Mouse (Mus musculus): ENCODE data around the gene Ociad1. TPM values are rescaled to one million over a fixed set of nuclear protein-coding genes. Genes with fewer than 3 reads are reported as not detected.

Gene Ociad1
- polyA plus RNA-seq, 1 experiment: 75.6 TPM

DNA sequence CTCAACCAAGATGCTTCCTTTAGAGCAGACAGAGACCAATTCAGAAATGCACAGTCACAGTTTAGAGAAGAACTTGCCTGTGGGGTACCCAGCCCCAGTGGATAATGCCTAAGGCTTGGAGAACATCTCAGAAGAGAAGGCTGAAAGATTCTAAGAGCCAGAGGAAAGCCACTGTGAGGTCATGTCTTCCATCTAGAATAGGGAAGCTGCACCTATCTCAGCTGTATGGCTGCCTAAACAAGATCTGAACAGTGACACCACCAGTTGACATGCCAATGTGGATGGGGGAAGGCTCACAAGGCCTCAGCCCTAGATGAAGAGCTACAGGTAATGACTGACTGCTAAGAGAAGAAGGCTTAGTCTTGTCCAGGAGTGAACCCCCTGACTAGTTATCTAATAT is 8.5 kb upstream of the Ociad1 start:
- no peak for DNase-seq
- TF ChIP-seq POLR2A (IDR thresholded peaks at IDR 0.05; ENCODE audit: low read depth, low read length) (no peak), CTCF (conservative IDR thresholded peaks at IDR 0.05; ENCODE audit: insufficient read depth, insufficient read length, low read depth, low read length) (no peak)
- no peak overlapping the region for H3K4me3 ChIP-seq (ENCODE audit: insufficient read depth, low read depth, low read length)
- H3K27me3 ChIP-seq (replicated peaks; ENCODE audit: control insufficient read depth, insufficient read depth, low read length): no peaks in the 10 kb centered on the region
- no peaks in the 10 kb centered on the region for H3K36me3 ChIP-seq (ENCODE audit: control insufficient read depth, insufficient read depth, low read length)
- no peak overlapping the region for H3K27ac ChIP-seq (ENCODE audit: insufficient read depth, low read depth, low read length)
- H3K4me1 ChIP-seq (ENCODE audit: control insufficient read depth, insufficient read depth, low read length): 0 out of 2 replicates have a peak, but pooled peaks cover 3% of the 10 kb centered on the region

DNA sequence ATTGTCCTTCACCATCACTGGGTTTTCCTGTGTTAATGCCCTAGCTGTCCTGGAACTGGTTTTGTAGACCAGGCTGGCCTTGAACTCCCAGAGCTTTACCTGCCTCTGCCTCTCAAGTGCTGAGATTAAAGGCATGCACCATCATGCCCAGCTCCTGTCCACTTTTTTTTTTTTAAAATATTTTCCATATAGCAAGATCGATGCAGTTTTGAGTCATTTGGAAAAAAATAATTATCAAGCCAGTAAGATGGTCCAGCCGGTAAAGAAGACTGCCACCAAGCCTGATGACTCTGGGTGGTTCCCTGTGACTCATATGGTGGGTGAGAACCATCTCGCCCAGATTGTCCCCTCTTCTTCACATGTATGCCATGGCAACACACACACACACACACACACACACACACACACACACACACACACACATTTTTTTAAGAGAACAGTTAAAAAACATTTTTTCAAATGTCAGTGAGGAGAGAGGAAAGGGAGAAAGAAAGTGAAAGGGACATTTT is 7.1 kb upstream of the Ociad1 start:
- Histone ChIP-seq H3K27me3 (replicated peaks; ENCODE audit: control insufficient read depth, insufficient read depth, low read length) (no peaks in the 10 kb centered on the region), H3K36me3 (ENCODE audit: control insufficient read depth, insufficient read depth, low read length) (no peaks in the 10 kb centered on the region), H3K4me3 (ENCODE audit: insufficient read depth, low read depth, low read length) (no peak overlapping the region), H3K27ac (ENCODE audit: insufficient read depth, low read depth, low read length) (no peak overlapping the region), H3K4me1 (ENCODE audit: control insufficient read depth, insufficient read depth, low read length) (no peaks in the 10 kb centered on the region)
- DNase-seq: no peak
- 90% methylated on average over 3 of the region's 3 CpGs for WGBS
- TF ChIP-seq POLR2A (IDR thresholded peaks at IDR 0.05; ENCODE audit: low read depth, low read length): no peak
- no peak for TF ChIP-seq CTCF (conservative IDR thresholded peaks at IDR 0.05; ENCODE audit: insufficient read depth, insufficient read length, low read depth, low read length)

DNA sequence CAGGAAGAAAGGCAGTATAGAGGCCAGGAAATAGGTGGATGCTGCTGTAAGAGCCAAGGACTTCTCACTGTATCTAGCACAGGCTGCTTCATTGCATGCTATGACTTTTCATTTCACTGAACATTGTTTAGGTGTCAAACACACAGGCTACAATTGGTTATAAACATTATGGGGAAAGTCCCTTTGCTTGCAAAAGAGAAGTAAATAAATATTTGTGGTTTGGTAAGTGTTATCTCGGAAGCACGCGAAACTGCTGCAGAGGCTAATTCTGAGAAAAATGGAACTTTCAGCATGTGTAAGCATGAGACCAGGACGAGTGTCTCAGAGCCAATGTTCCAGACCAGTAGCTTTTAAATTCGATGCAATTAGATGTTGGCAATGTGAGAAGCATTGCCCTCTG is 6.0 kb upstream of the Ociad1 start:
- TF ChIP-seq CTCF (conservative IDR thresholded peaks at IDR 0.05; ENCODE audit: insufficient read depth, insufficient read length, low read depth, low read length): no peak
- no peak for TF ChIP-seq POLR2A (IDR thresholded peaks at IDR 0.05; ENCODE audit: low read depth, low read length)
- Histone ChIP-seq H3K36me3 (ENCODE audit: control insufficient read depth, insufficient read depth, low read length) (no peaks in the 10 kb centered on the region), H3K27ac (ENCODE audit: insufficient read depth, low read depth, low read length) (no peak overlapping the region), H3K4me1 (ENCODE audit: control insufficient read depth, insufficient read depth, low read length) (no peaks in the 10 kb centered on the region), H3K27me3 (replicated peaks; ENCODE audit: control insufficient read depth, insufficient read depth, low read length) (no peaks in the 10 kb centered on the region), H3K4me3 (ENCODE audit: insufficient read depth, low read depth, low read length) (no peak overlapping the region)
- 45% methylated on average over 5 of the region's 5 CpGs for WGBS
- peak; percentile 14 for DNase-seq

DNA sequence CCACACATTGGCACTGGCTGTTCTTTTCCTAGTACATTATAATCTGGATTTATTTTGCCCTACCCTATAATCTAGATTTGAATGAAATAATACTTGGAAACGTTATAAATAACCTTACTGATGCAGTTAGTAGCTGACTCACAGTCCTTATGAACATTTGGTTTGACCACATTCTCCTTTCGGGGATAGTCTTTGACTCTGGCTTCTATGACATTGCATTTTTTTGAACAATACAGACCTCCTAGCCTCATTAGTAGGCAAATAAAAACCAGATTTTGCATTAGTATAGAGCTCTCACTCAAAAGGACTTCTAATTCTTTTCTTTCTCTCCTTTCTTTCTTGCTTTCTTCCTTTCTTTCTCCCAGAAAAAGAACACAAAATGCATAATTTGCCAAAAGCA is 2.7 kb upstream of the Ociad1 start:
- Histone ChIP-seq H3K4me3 (ENCODE audit: insufficient read depth, low read depth, low read length) (no peak overlapping the region), H3K4me1 (ENCODE audit: control insufficient read depth, insufficient read depth, low read length) (peaks cover 3% of the 10 kb centered on the region; the same call in 1 of the 2 replicates), H3K36me3 (ENCODE audit: control insufficient read depth, insufficient read depth, low read length) (no peaks in the 10 kb centered on the region), H3K27me3 (replicated peaks; ENCODE audit: control insufficient read depth, insufficient read depth, low read length) (no peaks in the 10 kb centered on the region), H3K27ac (ENCODE audit: insufficient read depth, low read depth, low read length) (no peak overlapping the region)
- no peak for DNase-seq
- TF ChIP-seq CTCF (conservative IDR thresholded peaks at IDR 0.05; ENCODE audit: insufficient read depth, insufficient read length, low read depth, low read length) (no peak), POLR2A (IDR thresholded peaks at IDR 0.05; ENCODE audit: low read depth, low read length) (no peak)
- WGBS: 69% methylated on average over 2 of the region's 2 CpGs

DNA sequence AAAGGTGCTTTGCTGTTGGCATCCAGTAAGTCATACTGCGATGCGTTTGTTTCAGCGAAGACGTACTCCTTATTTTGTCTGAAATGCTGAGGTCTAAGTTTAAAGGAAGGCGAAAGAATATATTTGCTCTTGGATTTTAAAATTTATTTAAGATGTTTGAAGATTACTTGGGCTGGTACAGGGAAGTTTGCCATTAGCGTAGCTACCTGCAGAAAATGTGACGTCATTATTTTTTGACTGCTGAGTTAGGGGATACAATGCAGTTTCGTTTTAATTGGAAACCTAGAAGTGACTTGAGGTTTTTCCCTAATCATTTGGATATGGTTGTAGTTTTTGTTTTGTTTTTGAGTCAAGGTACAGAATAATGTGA is 859 bp downstream of the Ociad1 start:
- DNase-seq: no peak
- Histone ChIP-seq H3K27me3 (replicated peaks; ENCODE audit: control insufficient read depth, insufficient read depth, low read length) (no peaks in the 10 kb centered on the region), H3K4me3 (ENCODE audit: insufficient read depth, low read depth, low read length) (peak overlapping the region; percentile 97), H3K4me1 (ENCODE audit: control insufficient read depth, insufficient read depth, low read length) (peaks cover 3% of the 10 kb centered on the region; the same call in 1 of the 2 replicates), H3K27ac (ENCODE audit: insufficient read depth, low read depth, low read length) (peak overlapping the region; percentile 91), H3K36me3 (ENCODE audit: control insufficient read depth, insufficient read depth, low read length) (peaks cover 3% of the 10 kb centered on the region)
- TF ChIP-seq POLR2A (IDR thresholded peaks at IDR 0.05; ENCODE audit: low read depth, low read length) (no peak), CTCF (conservative IDR thresholded peaks at IDR 0.05; ENCODE audit: insufficient read depth, insufficient read length, low read depth, low read length) (no peak)
- WGBS: 6% methylated on average over 8 of the region's 8 CpGs

DNA sequence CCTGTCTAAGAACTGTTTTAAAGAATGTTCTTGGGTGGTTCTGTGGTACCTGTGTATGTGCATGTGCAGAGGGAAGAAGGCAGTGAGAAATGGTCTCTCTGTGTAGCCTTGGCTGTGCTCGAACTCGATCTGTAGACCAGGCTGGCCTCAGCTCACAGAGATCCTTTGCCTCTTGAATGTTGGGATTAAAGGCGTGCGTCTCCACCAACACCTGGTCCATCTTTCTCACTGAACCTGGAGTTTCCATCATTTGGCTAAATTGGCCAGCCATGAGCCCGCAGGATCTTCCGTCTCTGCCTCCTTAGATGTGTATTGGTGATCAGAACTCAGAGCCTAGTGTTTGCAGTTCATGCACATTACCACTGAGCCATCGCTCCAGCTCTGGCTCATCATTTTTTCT is 2.4 kb downstream of the Ociad1 start:
- TF ChIP-seq CTCF (conservative IDR thresholded peaks at IDR 0.05; ENCODE audit: insufficient read depth, insufficient read length, low read depth, low read length): no peak
- TF ChIP-seq POLR2A (IDR thresholded peaks at IDR 0.05; ENCODE audit: low read depth, low read length): no peak
- H3K4me1 ChIP-seq (ENCODE audit: control insufficient read depth, insufficient read depth, low read length): peaks cover 3% of the 10 kb centered on the region; the same call in 1 of the 2 replicates
- H3K4me3 ChIP-seq (ENCODE audit: insufficient read depth, low read depth, low read length): no peak overlapping the region
- H3K27ac ChIP-seq (ENCODE audit: insufficient read depth, low read depth, low read length): no peak overlapping the region
- peaks cover 3% of the 10 kb centered on the region for H3K36me3 ChIP-seq (ENCODE audit: control insufficient read depth, insufficient read depth, low read length)
- no peak for DNase-seq
- 96% methylated on average over 7 of the region's 7 CpGs for WGBS
- no peaks in the 10 kb centered on the region for H3K27me3 ChIP-seq (replicated peaks; ENCODE audit: control insufficient read depth, insufficient read depth, low read length)

DNA sequence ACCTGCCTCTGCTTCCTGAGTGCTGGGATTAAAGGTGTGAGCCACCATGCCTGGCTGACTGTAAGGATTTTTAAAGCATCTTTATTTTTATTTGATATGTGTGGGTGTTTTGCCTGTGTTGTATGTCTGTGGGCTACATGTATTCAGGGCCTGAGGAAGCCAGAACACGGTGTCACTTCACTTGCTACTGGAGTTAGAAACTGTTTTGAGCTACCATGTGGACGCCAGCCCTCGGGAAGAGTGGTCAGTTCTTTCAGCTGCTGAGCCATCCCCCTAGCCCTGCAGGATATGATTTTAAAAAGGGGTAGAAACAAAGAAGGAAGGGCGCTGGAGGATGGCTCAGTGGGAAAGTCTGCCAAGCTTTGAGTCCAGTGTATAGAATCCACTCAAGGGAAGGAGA is 3.3 kb downstream of the Ociad1 start:
- WGBS: 87% methylated on average over 4 of the region's 4 CpGs
- TF ChIP-seq POLR2A (IDR thresholded peaks at IDR 0.05; ENCODE audit: low read depth, low read length) (no peak), CTCF (conservative IDR thresholded peaks at IDR 0.05; ENCODE audit: insufficient read depth, insufficient read length, low read depth, low read length) (no peak)
- peaks cover 3% of the 10 kb centered on the region; the same call in 1 of the 2 replicates for H3K4me1 ChIP-seq (ENCODE audit: control insufficient read depth, insufficient read depth, low read length)
- H3K27me3 ChIP-seq (replicated peaks; ENCODE audit: control insufficient read depth, insufficient read depth, low read length): no peaks in the 10 kb centered on the region
- H3K4me3 ChIP-seq (ENCODE audit: insufficient read depth, low read depth, low read length): no peak overlapping the region
- no peak for DNase-seq
- H3K36me3 ChIP-seq (ENCODE audit: control insufficient read depth, insufficient read depth, low read length): peaks cover 6% of the 10 kb centered on the region
- H3K27ac ChIP-seq (ENCODE audit: insufficient read depth, low read depth, low read length): no peak overlapping the region

All from kidney, adult 2 months (tissue).